Mouse (Mus musculus): ENCODE measurements around the gene Hist1h3h. TPM values are rescaled to one million over a fixed set of nuclear protein-coding genes. Genes with fewer than 3 reads are reported as not detected.

Hist1h3h gene
- total RNA-seq, 4 experiments from 2014 or later, result not detected

Small RNA genes within 50 kb of the gene (microRNA-seq; reads per million reads assigned to microRNA genes)
- gene Gm44357, result not detected
- not detected for gene Gm44367
- gene Gm44454, result not detected

Other genes starting within 250 kb of the Hist1h3h start
- gene Nkapl, start 249.2 kb upstream of the Hist1h3h start, total RNA-seq (2022), result under 1 TPM in 3 of 4 experiments, not detected in 1; 0.19 to 0.22 (median 0.20) TPM
- gene Zkscan4, start 238.8 kb upstream of the Hist1h3h start, total RNA-seq (2022), result 1 to 10 TPM in 1 of 4 experiments, under 1 TPM in 3; 0.27 to 1.1 (median 0.43) TPM
- not detected for gene Gm10065, start 238.2 kb upstream of the Hist1h3h start, total RNA-seq (2022)
- 10 to 100 TPM; 20.3 to 26.8 (median 22.2) TPM for gene AK157302, start 222.4 kb upstream of the Hist1h3h start, total RNA-seq (2022)
- 100 to 1,000 TPM in 1 of 4 experiments, 10 to 100 TPM in 3; 74.4 to 112 (median 87.3) TPM for gene Gm11273, start 216.2 kb upstream of the Hist1h3h start, total RNA-seq (2022)
- gene Zkscan8, start 186.5 kb upstream of the Hist1h3h start, total RNA-seq (2022), result 1 to 10 TPM; 4.6 to 9.3 (median 7.2) TPM
- gene Olfr1366, start 174.9 kb upstream of the Hist1h3h start, total RNA-seq (2022), result not detected
- gene Olfr1535, start 157.8 kb upstream of the Hist1h3h start, total RNA-seq (2022), result not detected
- gene Olfr1364, start 135.9 kb upstream of the Hist1h3h start, total RNA-seq (2022), result not detected
- gene Olfr1362, start 103.6 kb upstream of the Hist1h3h start, total RNA-seq (2022), result not detected
- not detected for gene Olfr11, start 75.1 kb upstream of the Hist1h3h start, total RNA-seq (2022)
- gene Olfr1361, start 54.3 kb upstream of the Hist1h3h start, total RNA-seq (2022), result not detected
- gene Olfr1360, start 40.3 kb upstream of the Hist1h3h start, total RNA-seq (2022), result not detected
- not detected for gene Olfr1359, start 19.5 kb upstream of the Hist1h3h start, total RNA-seq (2022)
- gene Hist1h2bl, start 1.5 kb upstream of the Hist1h3h start, total RNA-seq (2022), result 1 to 10 TPM in 3 of 4 experiments, under 1 TPM in 1; 0.99 to 6.6 (median 3.4) TPM
- 1 to 10 TPM in 3 of 4 experiments, not detected in 1; 1.8 to 3.3 (median 2.6) TPM for gene Hist1h2ai, start 1.2 kb upstream of the Hist1h3h start, total RNA-seq (2022)
- not detected for gene Hist1h2bm, start 4.4 kb downstream of the Hist1h3h start, total RNA-seq (2022)
- 1 to 10 TPM in 1 of 4 experiments, under 1 TPM in 2, not detected in 1; 0.67 to 1.6 (median 0.90) TPM for gene Hist1h4j, start 17.4 kb downstream of the Hist1h3h start, total RNA-seq (2022)
- 10 to 100 TPM in 1 of 4 experiments, 1 to 10 TPM in 3; 5.0 to 10.8 (median 6.7) TPM for gene Hist1h4k, start 32.8 kb downstream of the Hist1h3h start, total RNA-seq (2022)
- not detected for gene Hist1h2ak, start 36.2 kb downstream of the Hist1h3h start, total RNA-seq (2022)
- gene Hist1h2bn, start 36.5 kb downstream of the Hist1h3h start, total RNA-seq (2022), result 1 to 10 TPM in 2 of 4 experiments, not detected in 2; 1.5 to 1.8 TPM
- 1 to 10 TPM in 1 of 4 experiments, under 1 TPM in 2, not detected in 1; 0.40 to 1.2 (median 0.70) TPM for gene Hist1h1b, start 63.0 kb downstream of the Hist1h3h start, total RNA-seq (2022)
- 10 to 100 TPM in 3 of 4 experiments, 1 to 10 TPM in 1; 9.4 to 19.6 (median 16.7) TPM for gene Hist1h3i, start 65.7 kb downstream of the Hist1h3h start, total RNA-seq (2022)
- gene Hist1h2an, start 69.6 kb downstream of the Hist1h3h start, total RNA-seq (2022), result not detected
- gene Hist1h2bp, start 69.8 kb downstream of the Hist1h3h start, total RNA-seq (2022), result 1 to 10 TPM in 1 of 4 experiments, under 1 TPM in 1, not detected in 2; 0.73 to 2.1 TPM
- gene Hist1h2bq, start 92.5 kb downstream of the Hist1h3h start, total RNA-seq (2022), result 10 to 100 TPM; 13.3 to 26.7 (median 21.1) TPM
- gene Hist1h2ao, start 92.8 kb downstream of the Hist1h3h start, total RNA-seq (2022), result 1 to 10 TPM in 1 of 4 experiments, not detected in 3; 3.4 TPM
- gene Hist1h4m, start 94.1 kb downstream of the Hist1h3h start, total RNA-seq (2022), result 10 to 100 TPM; 49.7 to 72.4 (median 56.2) TPM
- 10 to 100 TPM in 1 of 4 experiments, 1 to 10 TPM in 1, not detected in 2; 9.2 to 18.0 TPM for gene Hist1h4n, start 114.5 kb downstream of the Hist1h3h start, total RNA-seq (2022)
- gene Hist1h2ap, start 115.8 kb downstream of the Hist1h3h start, total RNA-seq (2022), result 1 to 10 TPM in 2 of 4 experiments, not detected in 2; 1.4 to 2.6 TPM
- gene Hist1h2br, start 116.1 kb downstream of the Hist1h3h start, total RNA-seq (2022), result 10 to 100 TPM; 13.3 to 26.6 (median 21.0) TPM
- 1 to 10 TPM in 1 of 4 experiments, under 1 TPM in 3; 0.48 to 1.4 (median 0.80) TPM for gene Zfp184, start 227.4 kb downstream of the Hist1h3h start, total RNA-seq (2022)